Mouse (Mus musculus) CD4-positive, CD25-positive, alpha-beta regulatory T cell (primary cell): Measurements from ENCODE around the gene D930007J09Rik. TPM values are rescaled to one million over a fixed set of nuclear protein-coding genes. Genes with fewer than 3 reads are reported as not detected.

Experiments used
- polyA plus RNA-seq: library from polyadenylated mRNA; unstranded; fragments of 100-300 nt; shearing (Covaris generic); gene quantifications from one replicate; pipeline ENCODE4 v1.2.1, GENCODE M21; 2017

The D930007J09Rik gene
- polyA plus RNA-seq, result not detected

GRCm38 (mm10) chr13:32802259-32803081 is at the start of gene D930007J09Rik:
TSS of gene D930007J09Rik (minus strand) at chr13:32802849.

GRCm38 (mm10) chr13:32850668-32851404 is 48.2 kb upstream of the D930007J09Rik start, which contains the start of gene Serpinb1a:
TSS of gene Serpinb1a (minus strand) at chr13:32851185.

DNA sequence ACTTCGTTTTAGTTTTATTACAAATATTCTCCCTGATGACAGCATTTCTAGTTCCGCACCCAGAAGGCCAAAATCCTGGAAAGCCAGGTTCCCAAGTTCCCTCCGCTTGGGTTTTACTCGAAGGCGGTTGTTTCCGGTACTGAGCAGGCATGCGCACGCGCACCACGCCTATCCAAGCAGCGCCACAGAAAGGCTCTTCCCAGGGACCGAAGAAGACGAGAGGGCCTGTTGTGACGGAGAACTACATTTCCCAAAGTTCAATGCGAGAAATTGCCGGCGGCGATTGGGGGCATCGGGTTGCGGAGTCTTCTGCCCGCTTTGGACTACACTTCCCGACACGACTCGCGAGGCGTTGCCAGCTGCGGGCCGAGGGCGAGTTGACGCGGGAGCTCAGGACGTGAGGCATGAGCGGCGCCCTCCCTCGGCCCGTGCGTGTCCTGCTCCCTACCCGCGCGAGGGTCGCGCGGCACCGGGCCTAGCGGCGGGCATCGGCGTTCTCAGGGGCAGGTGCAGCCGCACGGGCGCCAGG is 892 bp downstream of the D930007J09Rik start, which contains the start of gene Wrnip1:
TSS of gene Wrnip1 (plus strand) at position 346 of the 529 bp plus-strand sequence.

GRCm38 (mm10) chr13:32783816-32784215 is 18.8 kb downstream of the D930007J09Rik start, which contains the start of gene Mylk4:
TSS of gene Mylk4 (minus strand) at chr13:32783954.

Other genes starting within 250 kb of the D930007J09Rik start
- gene Mylk4, start 18.9 kb downstream of the D930007J09Rik start, polyA plus RNA-seq, result not detected
- gene Wrnip1, start 811 bp downstream of the D930007J09Rik start, polyA plus RNA-seq, result 88.3 TPM
- 2.8 TPM for gene Serpinb1a, start 48.3 kb upstream of the D930007J09Rik start, polyA plus RNA-seq
- gene Serpinb1c, start 95.4 kb upstream of the D930007J09Rik start, polyA plus RNA-seq, result not detected
- 15.2 TPM for gene Serpinb6b, start 162.4 kb upstream of the D930007J09Rik start, polyA plus RNA-seq
- gene Serpinb9, start 200.4 kb upstream of the D930007J09Rik start, polyA plus RNA-seq, result 19.5 TPM
- gene Serpinb9b, start 224.6 kb upstream of the D930007J09Rik start, polyA plus RNA-seq, result 0.07 TPM